Mouse (Mus musculus) midbrain, embryonic 14.5 days (tissue): ENCODE measurements around the gene C1qtnf3. TPM values are rescaled to one million over a fixed set of nuclear protein-coding genes. Genes with fewer than 3 reads are reported as not detected.

Source experiments
- ATAC-seq: fragments of 200-750 bp; cut with Nextera tagmentation; 2 replicates; pipeline ENCODE4 v1.8.0; 2017; ENCODE audit warnings: moderate number of reproducible peaks, moderate library complexity; ENCODE audit not compliant: low FRiP score, low TSS enrichment
- DNase-seq: peaks from one replicate; pipeline ENCODE4 v3.0.0-alpha.2; 2015
- H3K27ac ChIP-seq: fragments of 300-500 bp; sonication (generic); replicated peaks from 2 replicates; pipeline ENCODE4 v1.5.1; 2014; ENCODE audit warnings: mild to moderate bottlenecking, low read depth, low read length, moderate library complexity
- H3K27me3 ChIP-seq: fragments of 300-500 bp; sonication (generic); 2 replicates; pipeline ENCODE4 v1.6.1; 2014; ENCODE audit warnings: low read length, control low read depth, mixed read lengths; ENCODE audit not compliant: control insufficient read depth, insufficient read depth
- H3K36me3 ChIP-seq: fragments of 300-500 bp; sonication (generic); 2 replicates; pipeline ENCODE4 v1.6.1; 2014; ENCODE audit warnings: low read length, control low read depth; ENCODE audit not compliant: control insufficient read depth, insufficient read depth
- H3K4me1 ChIP-seq: fragments of 300-500 bp; sonication (generic); 2 replicates; pipeline ENCODE4 v1.6.1; 2014; ENCODE audit warnings: mild to moderate bottlenecking, antibody characterized with exemption, low read length, control low read depth; ENCODE audit not compliant: control insufficient read depth, insufficient read depth
- H3K4me2 ChIP-seq: fragments of 300-500 bp; sonication (generic); 2 replicates; pipeline ENCODE4 v1.6.1; 2014; ENCODE audit warnings: mild to moderate bottlenecking, low read length, moderate library complexity
- H3K4me3 ChIP-seq: fragments of 300-500 bp; sonication (generic); replicated peaks from 2 replicates; pipeline ENCODE4 v1.5.1; 2014; ENCODE audit warnings: low read depth, low read length
- H3K9ac ChIP-seq: fragments of 300-500 bp; sonication (generic); replicated peaks from 2 replicates; pipeline ENCODE4 v1.6.1; 2014; ENCODE audit warnings: mild to moderate bottlenecking, low read length, moderate library complexity
- H3K9me3 ChIP-seq: fragments of 300-500 bp; sonication (generic); 2 replicates; pipeline ENCODE4 v1.6.1; 2016; ENCODE audit warnings: low read length, control low read depth, mixed read lengths; ENCODE audit not compliant: control insufficient read depth
- WGBS: fragments of 180-500 bp; shearing (Covaris S2); extraction: QIAGEN DNeasy Blood & Tissue Kit; methylation state at CpG from one replicate; pipeline ENCODE4 v1.1.7; 2014; 5-methylcytosine and 5-hydroxymethylcytosine counted together
- polyA plus RNA-seq: library from polyadenylated mRNA; unstranded; fragments of >200 nt; fragmentation: Nextera tagmentation; extraction: Ambion mirVana; gene quantifications from 2 replicates; pipeline ENCODE4 v1.2.1, GENCODE M21; 2014

C1qtnf3 gene
- polyA plus RNA-seq, 1 experiment from 2014 or later: 0.88 TPM

DNA sequence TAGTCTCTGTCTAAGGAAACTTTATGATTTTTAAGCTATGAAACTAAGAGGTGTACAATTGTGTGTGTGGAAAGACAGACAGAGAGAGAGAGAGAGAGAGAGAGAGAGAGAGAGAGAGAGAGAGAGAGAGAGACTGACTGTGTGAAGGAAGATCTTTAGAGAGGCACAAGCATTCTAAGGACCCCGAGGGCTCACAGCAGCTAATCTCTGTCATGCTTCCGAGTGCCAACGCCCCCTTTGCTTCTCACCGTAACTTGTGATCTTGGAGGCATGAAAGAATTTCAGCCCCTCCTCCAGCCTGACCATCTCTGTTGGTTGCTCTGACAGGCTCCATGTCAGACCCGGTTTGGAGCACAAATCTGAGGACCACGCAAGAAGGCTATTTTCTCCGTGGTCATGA is 48.3 kb downstream of the C1qtnf3 start, which contains the start of gene Slc45a2:
TSS of gene Slc45a2 (plus strand) at position 301 of the 400 bp plus-strand sequence.
- WGBS: 37% methylated on average over 7 of the region's 7 CpGs
- no peak for DNase-seq
- H3K9ac ChIP-seq: no peak within 1 kb of the TSS
- peak within 1 kb of the TSS; percentile 22; the same call in 1 of the 2 replicates for H3K4me2 ChIP-seq
- no peak within 1 kb of the TSS for H3K27ac ChIP-seq
- H3K36me3 ChIP-seq: no peaks in the 10 kb centered on the region
- H3K4me3 ChIP-seq: no peak within 1 kb of the TSS
- no peaks in the 10 kb centered on the region for H3K9me3 ChIP-seq
- no peaks in the 10 kb centered on the region for H3K4me1 ChIP-seq
- no peak for ATAC-seq
- H3K27me3 ChIP-seq: no peaks in the 10 kb centered on the region

GRCm38 (mm10) chr15:11003791-11004190 is 51.7 kb downstream of the C1qtnf3 start:
- no peak overlapping the region for H3K27ac ChIP-seq
- no peaks in the 10 kb centered on the region for H3K4me1 ChIP-seq
- H3K27me3 ChIP-seq: no peaks in the 10 kb centered on the region
- H3K36me3 ChIP-seq: no peaks in the 10 kb centered on the region
- no peak overlapping the region for H3K4me2 ChIP-seq
- no peak overlapping the region for H3K9ac ChIP-seq
- ATAC-seq: no peak
- no peak overlapping the region for H3K4me3 ChIP-seq
- no peak for DNase-seq
- H3K9me3 ChIP-seq: no peaks in the 10 kb centered on the region
- 87% methylated on average over 4 of the region's 4 CpGs for WGBS

DNA sequence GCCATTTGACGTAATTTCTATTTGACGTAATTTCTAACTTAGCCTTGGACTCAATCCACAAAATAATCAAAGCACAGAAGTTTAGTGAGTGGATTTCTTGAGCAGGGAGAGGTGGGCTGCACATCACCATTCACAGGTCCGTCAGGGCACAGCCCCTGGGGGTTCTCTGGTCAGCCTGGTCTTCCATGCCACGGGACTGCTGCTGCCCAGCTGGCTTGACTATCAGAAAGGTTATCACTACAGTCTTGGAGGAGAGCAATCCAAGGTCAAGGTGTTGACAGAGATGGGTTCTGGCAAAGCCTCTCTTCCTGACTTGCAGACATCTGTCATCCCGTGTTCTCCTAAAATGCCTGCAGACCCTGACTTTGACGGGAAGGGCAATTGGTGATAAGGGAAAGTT is 52.5 kb downstream of the C1qtnf3 start:
- H3K9me3 ChIP-seq: no peaks in the 10 kb centered on the region
- H3K4me1 ChIP-seq: no peaks in the 10 kb centered on the region
- DNase-seq: no peak
- no peaks in the 10 kb centered on the region for H3K36me3 ChIP-seq
- ATAC-seq: no peak
- 92% methylated on average over 6 of the region's 6 CpGs for WGBS
- no peak overlapping the region for H3K4me2 ChIP-seq
- no peaks in the 10 kb centered on the region for H3K27me3 ChIP-seq
- no peak overlapping the region for H3K4me3 ChIP-seq
- no peak overlapping the region for H3K9ac ChIP-seq
- no peak overlapping the region for H3K27ac ChIP-seq

DNA sequence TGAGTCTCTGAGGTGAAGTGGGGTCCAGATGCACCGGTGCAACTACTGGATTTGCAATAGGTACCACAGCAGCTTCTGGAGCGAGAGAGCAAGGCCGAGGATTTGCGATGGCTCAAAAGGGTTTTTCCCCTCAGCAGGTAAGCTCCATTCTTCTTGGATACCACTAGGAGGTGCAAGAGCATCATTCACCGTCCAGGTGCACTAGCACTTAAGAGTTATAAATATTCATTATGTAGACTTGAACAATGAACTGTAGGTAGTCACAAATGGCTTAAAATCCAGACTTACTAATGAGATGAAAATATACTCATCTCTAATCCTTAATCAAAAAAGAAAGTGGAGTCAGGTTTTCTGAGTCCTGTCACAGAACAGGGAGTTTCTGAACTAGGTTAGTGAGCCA is 56.6 kb downstream of the C1qtnf3 start:
- 22% methylated on average over 5 of the region's 5 CpGs for WGBS
- Histone ChIP-seq H3K27me3 (no peaks in the 10 kb centered on the region), H3K9me3 (no peaks in the 10 kb centered on the region), H3K9ac (no peak overlapping the region), H3K4me3 (no peak overlapping the region), H3K36me3 (no peaks in the 10 kb centered on the region), H3K27ac (no peak overlapping the region), H3K4me2 (no peak overlapping the region), H3K4me1 (no peaks in the 10 kb centered on the region)
- ATAC-seq: no peak
- peak; percentile 33 for DNase-seq

- no peaks in the 10 kb centered on the region for H3K27me3 ChIP-seq
- no peak overlapping the region for H3K27ac ChIP-seq
- H3K36me3 ChIP-seq: no peaks in the 10 kb centered on the region
- H3K4me3 ChIP-seq: no peak overlapping the region
- H3K9ac ChIP-seq: no peak overlapping the region
- DNase-seq (no peak), ATAC-seq (no peak)
- WGBS: 93% methylated on average over 11 of the region's 11 CpGs
- H3K4me1 ChIP-seq: no peaks in the 10 kb centered on the region
- no peak overlapping the region for H3K4me2 ChIP-seq
- H3K9me3 ChIP-seq: no peaks in the 10 kb centered on the region
These were observed 58.9 kb downstream of the C1qtnf3 start for GRCm38 (mm10) chr15:11010976-11011548.

- WGBS: 6% methylated on average over 2 of the region's 2 CpGs
These were observed 62.8 kb downstream of the C1qtnf3 start for GRCm38 (mm10) chr15:11014931-11015330.

GRCm38 (mm10) chr15:11026801-11027561 is 74.8 kb downstream of the C1qtnf3 start:
- Histone ChIP-seq H3K27ac (no peak overlapping the region), H3K27me3 (no peaks in the 10 kb centered on the region), H3K4me3 (no peak overlapping the region), H3K9ac (no peak overlapping the region), H3K9me3 (no peaks in the 10 kb centered on the region), H3K4me2 (no peak overlapping the region), H3K36me3 (no peaks in the 10 kb centered on the region), H3K4me1 (no peaks in the 10 kb centered on the region)
- 85% methylated on average over 4 of the region's 4 CpGs for whole genome bisulfite sequencing
- DNase-seq (no peak), ATAC-seq (no peak)

More at GRCm38 (mm10) chr15:11014931-11015330, 62.8 kb downstream of the C1qtnf3 start:
- DNase-seq: no peak
- Histone ChIP-seq H3K9me3 (no peaks in the 10 kb centered on the region), H3K4me1 (no peaks in the 10 kb centered on the region), H3K36me3 (no peaks in the 10 kb centered on the region), H3K4me3 (no peak overlapping the region), H3K27ac (no peak overlapping the region), H3K27me3 (no peaks in the 10 kb centered on the region), H3K4me2 (no peak overlapping the region), H3K9ac (no peak overlapping the region)
- ATAC-seq: no peak
